Mouse (Mus musculus): ENCODE measurements around the gene Xxylt1. TPM values are rescaled to one million over a fixed set of nuclear protein-coding genes. Genes with fewer than 3 reads are reported as not detected.

Gene Xxylt1
- polyA plus RNA-seq, 1 experiment from 2014 or later: 8.0 TPM

- Histone ChIP-seq H3K4me1 (ENCODE audit: insufficient read depth, low read depth, low read length) (peaks cover 7% of the 10 kb centered on the region; the same call in 1 of the 2 replicates), H3K4me2 (replicated peaks; ENCODE audit: low read depth, low read length) (no peak overlapping the region), H3K36me3 (ENCODE audit: insufficient read depth, low read length) (no peaks in the 10 kb centered on the region), H3K9ac (replicated peaks; ENCODE audit: low read depth) (no peak overlapping the region), H3K9me3 (ENCODE audit: low read length) (no peaks in the 10 kb centered on the region), H3K4me3 (ENCODE audit: low read depth, low read length) (no peak overlapping the region), H3K27ac (ENCODE audit: low read length) (no peak overlapping the region), H3K27me3 (replicated peaks; ENCODE audit: insufficient read depth, low read length) (no peaks in the 10 kb centered on the region)
- ATAC-seq (no peak), DNase-seq (ENCODE audit: low spot score) (no peak)
- TF ChIP-seq EP300 (IDR thresholded peaks at IDR 0.05): no peak
- TF ChIP-seq CTCF (IDR thresholded peaks at IDR 0.05): no peak
- whole genome bisulfite sequencing: 63% methylated on average over 2 of the region's 2 CpGs
Measured at GRCm38 (mm10) chr16:31016669-31017068, 64.6 kb downstream of the Xxylt1 start.

GRCm38 (mm10) chr16:31016169-31016568 lies 65.1 kb downstream of the Xxylt1 start:
- H3K4me1 ChIP-seq (ENCODE audit: insufficient read depth, low read depth, low read length): peaks cover 3% of the 10 kb centered on the region; the same call in 1 of the 2 replicates
- no peak overlapping the region for H3K27ac ChIP-seq (ENCODE audit: low read length)
- no peaks in the 10 kb centered on the region for H3K27me3 ChIP-seq (replicated peaks; ENCODE audit: insufficient read depth, low read length)
- no peak overlapping the region for H3K4me3 ChIP-seq (ENCODE audit: low read depth, low read length)
- H3K36me3 ChIP-seq (ENCODE audit: insufficient read depth, low read length): no peaks in the 10 kb centered on the region
- no peak overlapping the region for H3K9ac ChIP-seq (replicated peaks; ENCODE audit: low read depth)
- no peak overlapping the region for H3K4me2 ChIP-seq (replicated peaks; ENCODE audit: low read depth, low read length)
- ATAC-seq: no peak
- H3K9me3 ChIP-seq (ENCODE audit: low read length): no peaks in the 10 kb centered on the region
- no peak for TF ChIP-seq EP300 (IDR thresholded peaks at IDR 0.05)
- peak; percentile 65 for TF ChIP-seq CTCF (IDR thresholded peaks at IDR 0.05)
- 69% methylated on average over 8 of the region's 8 CpGs for whole genome bisulfite sequencing
- DNase-seq (ENCODE audit: low spot score): no peak

GRCm38 (mm10) chr16:31015271-31015670 lies 66.0 kb downstream of the Xxylt1 start:
- no peak overlapping the region for H3K9ac ChIP-seq (replicated peaks; ENCODE audit: low read depth)
- no peaks in the 10 kb centered on the region for H3K27me3 ChIP-seq (replicated peaks; ENCODE audit: insufficient read depth, low read length)
- DNase-seq (ENCODE audit: low spot score) (no peak), ATAC-seq (no peak)
- H3K36me3 ChIP-seq (ENCODE audit: insufficient read depth, low read length): no peaks in the 10 kb centered on the region
- 88% methylated on average over 1 of the region's 1 CpGs for WGBS
- no peaks in the 10 kb centered on the region for H3K9me3 ChIP-seq (ENCODE audit: low read length)
- H3K4me3 ChIP-seq (ENCODE audit: low read depth, low read length): no peak overlapping the region
- H3K27ac ChIP-seq (ENCODE audit: low read length): no peak overlapping the region
- TF ChIP-seq CTCF (IDR thresholded peaks at IDR 0.05): no peak
- no peak for TF ChIP-seq EP300 (IDR thresholded peaks at IDR 0.05)
- H3K4me2 ChIP-seq (replicated peaks; ENCODE audit: low read depth, low read length): no peak overlapping the region
- H3K4me1 ChIP-seq (ENCODE audit: insufficient read depth, low read depth, low read length): peaks cover 3% of the 10 kb centered on the region; the same call in 1 of the 2 replicates

GRCm38 (mm10) chr16:31012236-31012635 lies 69.0 kb downstream of the Xxylt1 start:
- H3K4me1 ChIP-seq (ENCODE audit: insufficient read depth, low read depth, low read length): peaks cover 3% of the 10 kb centered on the region; the same call in 1 of the 2 replicates
- no peak for TF ChIP-seq EP300 (IDR thresholded peaks at IDR 0.05)
- no peak overlapping the region for H3K27ac ChIP-seq (ENCODE audit: low read length)
- H3K36me3 ChIP-seq (ENCODE audit: insufficient read depth, low read length): no peaks in the 10 kb centered on the region
- no peaks in the 10 kb centered on the region for H3K27me3 ChIP-seq (replicated peaks; ENCODE audit: insufficient read depth, low read length)
- 90% methylated on average over 10 of the region's 10 CpGs for WGBS
- H3K4me2 ChIP-seq (replicated peaks; ENCODE audit: low read depth, low read length): no peak overlapping the region
- H3K9me3 ChIP-seq (ENCODE audit: low read length): no peaks in the 10 kb centered on the region
- H3K9ac ChIP-seq (replicated peaks; ENCODE audit: low read depth): no peak overlapping the region
- no peak for DNase-seq (ENCODE audit: low spot score)
- H3K4me3 ChIP-seq (ENCODE audit: low read depth, low read length): no peak overlapping the region
- ATAC-seq: no peak

DNA sequence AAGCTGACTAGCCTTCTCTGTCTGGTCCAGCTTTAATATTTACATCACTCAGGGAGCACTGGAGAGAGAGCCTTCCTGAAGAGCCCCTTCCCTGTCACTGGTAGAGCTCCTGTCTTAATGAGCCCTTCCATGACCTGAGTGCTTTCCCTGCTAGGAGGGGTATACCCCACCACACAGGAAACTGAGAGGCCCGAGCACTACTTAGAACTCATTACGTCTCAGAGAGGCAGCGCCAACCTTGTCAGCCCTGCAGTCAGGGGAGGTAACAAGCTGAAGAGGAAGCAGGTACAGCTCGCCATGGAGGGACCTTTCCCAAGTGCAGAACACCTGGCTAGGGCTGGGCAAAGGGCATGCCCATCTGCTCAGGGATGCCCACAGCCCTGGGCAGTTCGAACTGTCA lies 70.8 kb downstream of the Xxylt1 start:
- WGBS: 76% methylated on average over 5 of the region's 5 CpGs
- TF ChIP-seq CTCF (IDR thresholded peaks at IDR 0.05): no peak
- TF ChIP-seq EP300 (IDR thresholded peaks at IDR 0.05): no peak
- Histone ChIP-seq H3K4me1 (ENCODE audit: insufficient read depth, low read depth, low read length) (peaks cover 3% of the 10 kb centered on the region; the same call in 1 of the 2 replicates), H3K9me3 (ENCODE audit: low read length) (no peaks in the 10 kb centered on the region), H3K4me2 (replicated peaks; ENCODE audit: low read depth, low read length) (no peak overlapping the region), H3K36me3 (ENCODE audit: insufficient read depth, low read length) (no peaks in the 10 kb centered on the region), H3K27me3 (replicated peaks; ENCODE audit: insufficient read depth, low read length) (no peaks in the 10 kb centered on the region), H3K9ac (replicated peaks; ENCODE audit: low read depth) (no peak overlapping the region), H3K27ac (ENCODE audit: low read length) (no peak overlapping the region), H3K4me3 (ENCODE audit: low read depth, low read length) (no peak overlapping the region)
- DNase-seq (ENCODE audit: low spot score): no peak
- no peak for ATAC-seq

DNA sequence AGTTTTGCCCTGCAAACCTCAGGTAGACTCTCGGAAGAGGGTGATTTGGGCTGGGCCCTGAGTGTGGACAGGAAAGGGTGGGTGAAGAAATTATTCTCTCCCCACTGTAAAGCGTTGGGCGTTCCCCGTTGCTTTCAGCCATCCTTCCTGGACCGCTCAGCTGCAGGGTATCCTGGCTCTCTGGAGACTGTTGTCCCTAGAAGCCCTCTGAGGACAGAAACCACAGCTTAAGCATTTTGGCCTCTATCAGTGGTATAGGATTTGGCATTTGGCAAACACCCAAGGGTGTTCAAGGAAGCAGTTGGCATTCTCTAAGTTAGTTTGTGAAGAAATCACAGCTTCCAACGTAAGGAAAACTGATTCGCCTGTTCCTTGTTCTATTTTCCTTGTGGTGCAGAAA lies 72.9 kb downstream of the Xxylt1 start:
- no peak overlapping the region for H3K27ac ChIP-seq (ENCODE audit: low read length)
- H3K27me3 ChIP-seq (replicated peaks; ENCODE audit: insufficient read depth, low read length): no peaks in the 10 kb centered on the region

GRCm38 (mm10) chr16:31007582-31007981 lies 73.7 kb downstream of the Xxylt1 start:
- no peaks in the 10 kb centered on the region for H3K27me3 ChIP-seq (replicated peaks; ENCODE audit: insufficient read depth, low read length)
- 89% methylated on average over 12 of the region's 12 CpGs for WGBS
- no peak overlapping the region for H3K9ac ChIP-seq (replicated peaks; ENCODE audit: low read depth)
- H3K4me3 ChIP-seq (ENCODE audit: low read depth, low read length): no peak overlapping the region
- no peaks in the 10 kb centered on the region for H3K36me3 ChIP-seq (ENCODE audit: insufficient read depth, low read length)
- TF ChIP-seq CTCF (IDR thresholded peaks at IDR 0.05) (no peak), EP300 (IDR thresholded peaks at IDR 0.05) (no peak)
- no peak overlapping the region for H3K4me2 ChIP-seq (replicated peaks; ENCODE audit: low read depth, low read length)
- DNase-seq (ENCODE audit: low spot score) (no peak), ATAC-seq (no peak)
- no peak overlapping the region for H3K27ac ChIP-seq (ENCODE audit: low read length)
- no peaks in the 10 kb centered on the region for H3K9me3 ChIP-seq (ENCODE audit: low read length)
- H3K4me1 ChIP-seq (ENCODE audit: insufficient read depth, low read depth, low read length): peaks cover 11% of the 10 kb centered on the region; the same call in 1 of the 2 replicates

More for the DNA sequence above, 72.9 kb downstream of the Xxylt1 start:
- ATAC-seq: no peak
- Histone ChIP-seq H3K9me3 (ENCODE audit: low read length) (no peaks in the 10 kb centered on the region), H3K4me3 (ENCODE audit: low read depth, low read length) (no peak overlapping the region), H3K4me2 (replicated peaks; ENCODE audit: low read depth, low read length) (no peak overlapping the region), H3K9ac (replicated peaks; ENCODE audit: low read depth) (no peak overlapping the region), H3K36me3 (ENCODE audit: insufficient read depth, low read length) (no peaks in the 10 kb centered on the region), H3K4me1 (ENCODE audit: insufficient read depth, low read depth, low read length) (peaks cover 7% of the 10 kb centered on the region; the same call in 1 of the 2 replicates)
- 58% methylated on average over 7 of the region's 7 CpGs for WGBS
- no peak for TF ChIP-seq CTCF (IDR thresholded peaks at IDR 0.05)
- no peak for TF ChIP-seq EP300 (IDR thresholded peaks at IDR 0.05)
- no peak for DNase-seq (ENCODE audit: low spot score)

All from lung, postnatal 0 days (tissue).